Mouse (Mus musculus) heart, embryonic 10.5 days (tissue): ENCODE measurements at regions not wholly inside any gene's neighbourhood (a gene's known extent, or its start where the extent isn't known, plus 50 kb on each side); places are given as distances from the start of the nearest gene placed in this dataset.
"Not testable (repeated sequence)": the region's sequence is repeated elsewhere in the genome, so short reads cannot be mapped to it uniquely, and the experiment has no call there.

Experiments
- DNase-seq: peaks from one replicate; pipeline ENCODE4 v3.0.0-alpha.2; 2017; ENCODE audit warnings: low spot score
- H3K27ac ChIP-seq: fragments of 300-500 bp; sonication (generic); 2 replicates; pipeline ENCODE4 v1.5.1; 2016; ENCODE audit warnings: mild to moderate bottlenecking
- H3K27me3 ChIP-seq: fragments of 300-500 bp; sonication (generic); 2 replicates; pipeline ENCODE4 v1.6.1; 2016; ENCODE audit warnings: mild to moderate bottlenecking; ENCODE audit not compliant: poor library complexity, insufficient read depth, severe bottlenecking
- H3K36me3 ChIP-seq: fragments of 300-500 bp; sonication (generic); 2 replicates; pipeline ENCODE4 v1.6.1; 2016; ENCODE audit warnings: mild to moderate bottlenecking, moderate library complexity
- H3K4me1 ChIP-seq: fragments of 300-500 bp; sonication (generic); 2 replicates; pipeline ENCODE4 v1.6.1; 2016; ENCODE audit warnings: mild to moderate bottlenecking
- H3K4me3 ChIP-seq: fragments of 300-500 bp; sonication (generic); 2 replicates; pipeline ENCODE4 v1.5.1; 2016; ENCODE audit warnings: mild to moderate bottlenecking, moderate library complexity
- H3K9me3 ChIP-seq: fragments of 300-500 bp; sonication (generic); 2 replicates; pipeline ENCODE4 v1.6.1; 2016; ENCODE audit warnings: mild to moderate bottlenecking, moderate library complexity
- WGBS: fragments of 180-500 bp; shearing (Covaris S2); methylation state at CpG from one replicate; pipeline ENCODE4 v1.1.7; 2016; 5-methylcytosine and 5-hydroxymethylcytosine counted together

DNA sequence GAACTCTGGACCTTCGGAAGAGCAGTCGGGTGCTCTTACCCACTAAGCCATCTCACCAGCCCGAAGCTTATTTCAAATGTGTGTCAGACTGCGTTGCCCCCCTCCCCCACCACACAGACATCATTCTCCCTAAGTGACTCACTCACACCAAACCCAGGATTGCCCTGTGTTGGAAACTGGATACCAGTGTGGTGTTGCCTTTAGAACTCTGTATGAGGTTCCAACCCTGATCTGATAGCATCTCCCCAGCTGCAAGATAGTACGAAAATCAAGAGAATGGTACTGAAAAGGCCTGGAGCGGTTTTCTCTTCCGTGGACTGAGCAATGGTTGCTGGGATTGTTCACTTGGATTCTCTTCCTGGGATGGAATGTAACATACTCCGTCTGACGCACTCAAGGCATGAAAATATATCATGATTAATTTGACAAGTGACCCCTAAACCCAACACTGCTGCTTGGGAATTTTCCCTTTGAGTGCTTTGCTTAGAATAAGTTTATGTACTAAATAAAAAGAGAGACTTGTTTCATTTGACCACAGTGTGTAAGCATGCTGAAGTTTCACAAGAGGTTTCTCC, 63.0 kb downstream of the Hand2 start:
- no peaks in the 10 kb centered on the region for H3K9me3 ChIP-seq
- no peak for DNase-seq
- H3K36me3 ChIP-seq, result no peaks in the 10 kb centered on the region
- no peak overlapping the region for H3K4me3 ChIP-seq
- no peaks in the 10 kb centered on the region for H3K4me1 ChIP-seq
- no peaks in the 10 kb centered on the region for H3K27me3 ChIP-seq
- 75% methylated on average over 9 of the region's 9 CpGs for WGBS
- H3K27ac ChIP-seq, result no peak overlapping the region

- Histone ChIP-seq H3K27ac (no peak overlapping the region), H3K27me3 (no peaks in the 10 kb centered on the region), H3K9me3 (no peaks in the 10 kb centered on the region), H3K4me3 (no peak overlapping the region), H3K4me1 (no peaks in the 10 kb centered on the region), H3K36me3 (no peaks in the 10 kb centered on the region)
- no peak for DNase-seq
- WGBS, result 86% methylated on average over 5 of the region's 5 CpGs
Measured at GRCm38 (mm10) chr8:57387627-57388026, 66.8 kb downstream of the Hand2 start.

GRCm38 (mm10) chr8:57388579-57388978, 67.1 kb upstream of the Scrg1 start:
- Histone ChIP-seq H3K27me3 (no peaks in the 10 kb centered on the region), H3K9me3 (no peaks in the 10 kb centered on the region), H3K4me1 (no peaks in the 10 kb centered on the region), H3K27ac (no peak overlapping the region), H3K4me3 (no peak overlapping the region), H3K36me3 (no peaks in the 10 kb centered on the region)
- no peak for DNase-seq
- 86% methylated on average over 4 of the region's 4 CpGs for WGBS

GRCm38 (mm10) chr8:57397999-57398635, 57.6 kb upstream of the Scrg1 start:
- WGBS, result 59% methylated on average over 3 of the region's 3 CpGs
- no peak for DNase-seq
- Histone ChIP-seq H3K4me1 (peaks cover 42% of the 10 kb centered on the region), H3K36me3 (no peaks in the 10 kb centered on the region), H3K9me3 (no peaks in the 10 kb centered on the region), H3K4me3 (no peak overlapping the region), H3K27me3 (no peaks in the 10 kb centered on the region), H3K27ac (peak overlapping the region; percentile 23; the same call in 1 of the 2 replicates)

- H3K4me3 ChIP-seq, DNase-seq, H3K9me3 ChIP-seq, H3K36me3 ChIP-seq, H3K27me3 ChIP-seq: not testable (repeated sequence)
- Histone ChIP-seq H3K27ac (peak overlapping the region; percentile 80), H3K4me1 (peaks cover 43% of the 10 kb centered on the region)
Measured at GRCm38 (mm10) chr8:57400171-57400570, 55.6 kb upstream of the Scrg1 start.

DNA sequence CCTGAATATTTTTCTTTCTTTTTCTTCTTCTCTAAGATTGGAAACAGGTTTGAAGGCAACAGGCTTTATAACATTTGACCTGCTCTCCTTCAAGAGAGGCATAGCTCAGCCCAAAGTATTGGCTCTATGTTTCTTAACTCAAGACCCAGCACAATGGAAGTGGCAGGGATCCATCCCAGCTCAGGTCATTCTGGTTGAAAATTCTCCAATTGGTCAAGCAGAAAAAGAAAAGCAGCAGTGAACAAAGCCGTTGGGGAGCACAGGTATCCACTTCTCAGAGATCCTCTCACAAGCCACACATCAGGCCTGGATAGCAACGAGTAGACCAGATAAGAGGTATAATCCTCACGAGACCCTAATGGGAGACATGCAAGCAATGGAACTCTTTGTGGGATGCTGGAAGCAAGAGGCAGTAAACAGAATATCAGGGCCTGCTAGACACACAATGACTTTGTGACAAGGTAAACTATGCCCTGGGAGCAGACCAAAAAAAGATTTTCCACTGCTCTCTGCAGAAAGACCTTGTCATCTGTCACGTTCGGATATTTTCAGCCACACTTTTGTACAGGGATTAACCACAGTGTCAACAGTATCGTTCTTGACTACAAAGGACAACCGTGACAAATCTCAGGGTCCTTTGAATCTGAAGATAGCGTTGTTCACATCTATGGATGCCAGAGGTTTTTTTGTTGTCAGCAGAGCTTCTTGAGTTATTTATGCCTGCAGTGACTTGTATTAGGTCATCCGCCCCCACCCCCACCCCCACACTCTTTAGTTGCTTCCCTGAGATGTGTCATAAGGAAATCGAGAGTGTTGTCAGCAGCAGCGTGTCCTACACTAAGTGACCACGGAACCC, 54.7 kb upstream of the Scrg1 start:
- H3K4me1 ChIP-seq, result peaks cover 43% of the 10 kb centered on the region
- 32% methylated on average over 12 of the region's 12 CpGs for WGBS
- H3K27ac ChIP-seq, result peak overlapping the region; percentile 80
- no peaks in the 10 kb centered on the region for H3K9me3 ChIP-seq
- peak; percentile 80 for DNase-seq
- no peaks in the 10 kb centered on the region for H3K27me3 ChIP-seq
- H3K4me3 ChIP-seq, result no peak overlapping the region
- H3K36me3 ChIP-seq, result no peaks in the 10 kb centered on the region

GRCm38 (mm10) chr8:57401661-57402060, 54.1 kb upstream of the Scrg1 start:
- peak overlapping the region; percentile 77 for H3K27ac ChIP-seq
- 41% methylated on average over 1 of the region's 1 CpGs for WGBS
- H3K9me3 ChIP-seq, result no peaks in the 10 kb centered on the region
- no peak overlapping the region for H3K4me3 ChIP-seq
- DNase-seq, result no peak
- H3K36me3 ChIP-seq, result no peaks in the 10 kb centered on the region
- H3K27me3 ChIP-seq, result no peaks in the 10 kb centered on the region
- peaks cover 43% of the 10 kb centered on the region for H3K4me1 ChIP-seq

- Histone ChIP-seq H3K4me3 (no peak overlapping the region), H3K27ac (peak overlapping the region; percentile 77; the same call in 1 of the 2 replicates), H3K36me3 (no peaks in the 10 kb centered on the region), H3K4me1 (peaks cover 43% of the 10 kb centered on the region), H3K9me3 (no peaks in the 10 kb centered on the region), H3K27me3 (no peaks in the 10 kb centered on the region)
- no peak for DNase-seq
- 61% methylated on average over 5 of the region's 5 CpGs for WGBS
Measured at GRCm38 (mm10) chr8:57402200-57402599, 53.5 kb upstream of the Scrg1 start.

DNA sequence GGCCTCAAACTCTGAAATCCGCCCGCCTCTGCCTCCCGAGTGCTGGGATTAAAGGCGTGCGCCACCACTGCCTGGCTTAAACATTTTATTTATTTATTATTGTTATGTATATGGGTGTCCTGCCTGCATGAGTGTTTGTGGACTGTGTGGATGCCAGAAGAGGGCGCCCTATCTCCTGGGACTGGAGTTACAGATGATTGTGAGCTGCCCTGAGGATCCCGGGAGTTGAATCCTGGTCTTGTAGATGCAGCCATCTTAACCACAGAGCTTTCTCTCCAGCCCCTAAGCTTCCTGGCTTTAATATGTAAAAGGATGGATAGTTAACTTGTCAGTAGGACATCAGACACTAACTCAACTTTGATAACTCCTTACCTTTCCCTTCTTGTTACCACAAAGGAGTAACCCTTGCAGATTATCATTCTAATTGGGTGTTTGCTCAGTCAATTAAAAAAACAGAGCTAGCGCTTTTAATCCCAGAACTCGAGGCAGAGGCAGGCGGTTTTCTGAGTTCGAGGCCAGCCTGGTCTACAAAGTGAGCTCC, 52.0 kb upstream of the Scrg1 start:
- Histone ChIP-seq H3K9me3 (no peaks in the 10 kb centered on the region), H3K4me1 (peaks cover 37% of the 10 kb centered on the region), H3K36me3 (no peaks in the 10 kb centered on the region), H3K27me3 (no peaks in the 10 kb centered on the region; the same call in 1 of the 2 replicates), H3K4me3 (no peak overlapping the region), H3K27ac (no peak overlapping the region)
- WGBS, result 81% methylated on average over 11 of the region's 11 CpGs
- no peak for DNase-seq

- DNase-seq, result no peak
- whole genome bisulfite sequencing, result 68% methylated on average over 11 of the region's 11 CpGs
- Histone ChIP-seq H3K27ac (no peak overlapping the region), H3K9me3 (no peaks in the 10 kb centered on the region), H3K27me3 (peaks cover 12% of the 10 kb centered on the region; the same call in 1 of the 2 replicates), H3K4me3 (no peak overlapping the region), H3K4me1 (peaks cover 33% of the 10 kb centered on the region), H3K36me3 (no peaks in the 10 kb centered on the region)
Measured at GRCm38 (mm10) chr8:57405277-57405817, 50.4 kb upstream of the Scrg1 start.
